Mouse (Mus musculus) forebrain, embryonic 10.5 days (tissue): ENCODE results near the gene Ccsap. TPM values are rescaled to one million over a fixed set of nuclear protein-coding genes. Genes with fewer than 3 reads are reported as not detected.

Source experiments
- DNase-seq: peaks from one replicate; pipeline ENCODE4 v3.0.0-alpha.2; 2017; ENCODE audit warnings: low spot score; ENCODE audit errors: extremely low spot score
- H3K27ac ChIP-seq: fragments of 300-500 bp; sonication (generic); 2 replicates; pipeline ENCODE4 v1.5.1; 2016; ENCODE audit warnings: mild to moderate bottlenecking
- H3K27me3 ChIP-seq: fragments of 300-500 bp; sonication (generic); 2 replicates; pipeline ENCODE4 v1.6.1; 2016; ENCODE audit warnings: mild to moderate bottlenecking; ENCODE audit not compliant: poor library complexity, severe bottlenecking
- H3K36me3 ChIP-seq: fragments of 300-500 bp; sonication (generic); replicated peaks from 2 replicates; pipeline ENCODE4 v1.6.1; 2016; ENCODE audit warnings: mild to moderate bottlenecking, moderate library complexity
- H3K4me1 ChIP-seq: fragments of 300-500 bp; sonication (generic); 2 replicates; pipeline ENCODE4 v1.6.1; 2016
- H3K4me3 ChIP-seq: fragments of 300-500 bp; sonication (generic); 2 replicates; pipeline ENCODE4 v1.5.1; 2016; ENCODE audit warnings: mild to moderate bottlenecking, moderate library complexity
- H3K9me3 ChIP-seq: fragments of 300-500 bp; sonication (generic); 2 replicates; pipeline ENCODE4 v1.6.1; 2016; ENCODE audit warnings: mild to moderate bottlenecking, moderate library complexity
- WGBS: fragments of 180-500 bp; shearing (Covaris S2); methylation state at CpG from one replicate; pipeline ENCODE4 v1.1.7; 2016; 5-methylcytosine and 5-hydroxymethylcytosine counted together
- polyA plus RNA-seq: library from polyadenylated mRNA; unstranded; fragments of >200 nt; fragmentation: Nextera tagmentation; extraction: Ambion mirVana; gene quantifications from 2 replicates; pipeline ENCODE4 v1.2.1, GENCODE M21; 2016

The Ccsap gene
- polyA plus RNA-seq, 1 experiment from 2014 or later = 7.3 TPM

DNA sequence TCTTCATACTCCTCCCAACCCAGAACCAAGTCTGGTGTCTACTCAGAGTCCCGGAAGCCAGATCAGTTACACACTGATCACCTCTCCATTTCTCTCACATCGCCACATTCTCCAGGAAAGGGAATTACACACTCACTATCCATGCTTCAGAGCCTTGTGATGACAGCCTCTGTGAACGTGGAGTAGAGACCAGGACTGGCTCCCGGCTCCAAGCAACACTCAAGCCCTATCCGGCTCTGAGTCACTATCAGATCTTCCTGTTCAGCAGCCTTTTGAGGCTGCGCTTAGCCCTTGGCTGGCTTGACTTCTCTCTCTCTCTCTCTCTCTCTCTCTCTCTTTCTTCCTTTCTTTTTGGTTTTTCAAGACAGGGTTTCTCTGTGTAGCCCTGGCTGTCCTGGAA is 13.4 kb upstream of the Ccsap start:
- Histone ChIP-seq H3K9me3 (no peaks in the 10 kb centered on the region), H3K27ac (no peak overlapping the region), H3K36me3 (no peaks in the 10 kb centered on the region)

DNA sequence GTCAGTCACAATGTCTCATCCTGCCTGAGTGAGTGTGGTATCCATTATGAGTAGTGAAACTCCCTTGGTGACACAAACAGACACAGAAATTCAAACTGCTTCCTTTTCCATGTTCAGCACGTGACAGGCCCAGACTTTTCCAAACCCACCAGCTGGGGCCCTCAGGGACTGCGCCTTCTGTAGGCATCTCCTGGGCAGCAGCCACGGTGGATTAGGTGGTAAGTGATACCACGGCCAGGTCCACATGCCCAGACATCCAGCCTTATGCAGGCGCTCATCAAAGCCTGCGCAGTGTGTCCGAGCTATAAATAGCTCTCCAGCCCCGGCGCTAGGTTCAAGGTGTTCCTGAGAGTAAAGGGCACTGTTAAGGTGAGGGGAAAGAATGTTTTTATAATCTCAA is 12.0 kb upstream of the Ccsap start:
- H3K36me3 ChIP-seq = no peaks in the 10 kb centered on the region
- no peak for DNase-seq
- H3K27ac ChIP-seq = no peak overlapping the region
- H3K4me3 ChIP-seq = no peak overlapping the region
- no peaks in the 10 kb centered on the region for H3K27me3 ChIP-seq
- WGBS = 80% methylated on average over 9 of the region's 9 CpGs
- H3K4me1 ChIP-seq = peaks cover 5% of the 10 kb centered on the region; the same call in 1 of the 2 replicates
- H3K9me3 ChIP-seq = no peaks in the 10 kb centered on the region

More for the DNA sequence above, 13.4 kb upstream of the Ccsap start:
- H3K4me3 ChIP-seq = no peak overlapping the region
- peaks cover 3% of the 10 kb centered on the region; the same call in 1 of the 2 replicates for H3K4me1 ChIP-seq
- no peaks in the 10 kb centered on the region for H3K27me3 ChIP-seq
- 88% methylated on average over 6 of the region's 6 CpGs for WGBS
- no peak for DNase-seq

DNA sequence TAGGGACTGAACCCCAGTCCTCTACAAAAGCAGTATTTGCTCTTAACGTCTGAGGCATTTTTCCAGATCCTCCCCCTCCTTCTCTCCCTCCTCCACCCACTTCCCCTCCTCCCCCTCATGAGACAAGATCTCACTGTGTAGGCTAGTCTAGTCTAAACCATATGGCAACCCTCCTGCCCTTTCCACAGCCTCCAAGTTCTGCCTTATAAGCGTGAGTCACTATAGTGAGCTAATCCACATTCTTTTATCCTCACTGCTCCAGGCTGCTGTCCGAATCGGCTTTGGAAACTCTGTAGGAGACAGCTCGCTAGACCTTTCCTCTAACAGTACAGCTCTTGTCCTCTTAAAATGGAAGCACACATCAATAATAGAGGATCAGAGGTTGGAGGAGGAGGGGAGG is 7.0 kb upstream of the Ccsap start:
- H3K36me3 ChIP-seq = no peaks in the 10 kb centered on the region
- DNase-seq = no peak
- H3K4me3 ChIP-seq = no peak overlapping the region
- H3K4me1 ChIP-seq = peaks cover 17% of the 10 kb centered on the region; the same call in 1 of the 2 replicates
- no peak overlapping the region for H3K27ac ChIP-seq
- 25% methylated on average over 5 of the region's 5 CpGs for WGBS
- peaks cover 23% of the 10 kb centered on the region for H3K27me3 ChIP-seq
- H3K9me3 ChIP-seq = no peaks in the 10 kb centered on the region

DNA sequence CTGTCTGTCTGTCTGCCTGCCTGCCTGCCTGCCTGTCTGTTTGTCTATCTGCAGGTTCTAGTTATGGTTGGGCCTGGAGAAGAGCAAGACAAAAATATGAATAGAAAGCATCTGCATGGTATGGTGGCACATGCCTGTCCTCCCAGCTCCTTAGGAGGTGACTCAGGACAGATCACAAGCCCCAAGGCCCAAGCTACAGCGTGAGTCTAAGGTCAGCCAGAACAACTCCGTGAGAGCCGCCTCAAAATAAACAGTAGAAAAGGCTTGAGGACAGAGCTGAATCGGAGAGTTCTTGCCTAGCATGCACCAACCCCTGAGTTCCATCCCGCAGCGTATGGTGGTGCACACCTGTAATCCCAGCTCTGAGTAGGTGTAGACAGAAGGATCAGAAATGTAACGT is 5.8 kb upstream of the Ccsap start:
- H3K27ac ChIP-seq = no peak overlapping the region
- WGBS = 87% methylated on average over 7 of the region's 7 CpGs
- H3K9me3 ChIP-seq = no peaks in the 10 kb centered on the region
- peaks cover 35% of the 10 kb centered on the region for H3K27me3 ChIP-seq
- no peak for DNase-seq
- H3K4me3 ChIP-seq = no peak overlapping the region
- H3K36me3 ChIP-seq = no peaks in the 10 kb centered on the region
- peaks cover 17% of the 10 kb centered on the region; the same call in 1 of the 2 replicates for H3K4me1 ChIP-seq

DNA sequence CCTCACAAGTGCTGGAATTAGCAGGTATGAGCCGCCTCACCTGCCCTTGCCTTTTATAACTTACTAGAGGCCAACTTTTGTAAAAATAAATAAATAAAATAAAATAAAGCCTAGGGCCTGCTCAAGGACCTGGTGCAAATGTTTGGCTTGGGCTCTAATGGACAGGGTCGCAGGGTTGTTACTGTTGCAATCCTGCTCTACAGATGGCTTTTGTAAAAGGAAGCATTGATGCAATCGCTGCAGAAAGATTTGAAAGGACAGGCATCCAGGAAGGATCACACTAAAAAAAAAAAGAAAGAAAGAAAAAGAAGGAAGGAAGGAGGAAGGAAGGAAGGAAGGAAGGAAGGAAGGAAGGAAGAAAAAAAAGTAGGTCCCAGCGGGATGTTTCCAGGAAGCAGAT is 377 bp upstream of the Ccsap start:
- peaks cover 28% of the 10 kb centered on the region for H3K4me1 ChIP-seq
- H3K9me3 ChIP-seq = no peaks in the 10 kb centered on the region
- no peaks in the 10 kb centered on the region for H3K36me3 ChIP-seq
- 77% methylated on average over 4 of the region's 4 CpGs for WGBS
- no peak overlapping the region for H3K27ac ChIP-seq
- no peak for DNase-seq
- peaks cover 47% of the 10 kb centered on the region for H3K27me3 ChIP-seq
- peak overlapping the region; percentile 98; the same call in 1 of the 2 replicates for H3K4me3 ChIP-seq

DNA sequence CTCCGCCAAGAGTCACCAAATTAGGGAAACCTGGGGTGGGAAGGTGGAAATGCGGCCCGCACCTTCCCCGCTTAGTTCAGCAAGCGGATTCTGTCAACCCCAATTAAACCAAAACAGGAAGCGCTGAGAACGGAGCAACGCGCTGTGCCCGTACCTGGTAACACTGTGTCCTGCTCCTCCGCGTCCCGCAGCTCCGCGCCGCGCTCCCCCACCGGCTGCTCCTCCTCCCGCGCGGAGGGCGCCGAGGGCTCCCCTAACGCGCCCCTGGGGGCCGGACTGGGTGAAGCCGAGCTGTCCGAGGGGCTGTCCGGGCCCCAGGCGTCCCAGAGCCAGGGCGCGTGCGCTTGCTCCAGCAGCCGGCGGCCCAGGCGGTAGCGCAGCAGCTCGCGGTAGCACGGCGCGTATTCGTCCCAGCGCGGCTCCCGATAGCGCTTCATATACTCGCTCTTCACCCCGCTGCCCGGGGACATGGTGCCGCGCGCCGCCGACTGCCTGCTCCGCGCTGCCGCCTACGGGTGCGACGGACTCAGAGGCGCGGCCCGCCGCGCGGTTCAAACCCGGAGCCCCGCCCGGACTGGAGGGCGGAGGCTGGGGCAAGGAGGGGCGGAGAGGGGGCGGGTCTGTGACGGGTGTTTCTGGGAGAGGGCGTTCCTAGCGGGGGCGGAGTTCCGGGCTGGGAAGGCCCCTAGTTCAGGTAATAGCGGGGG is 915 bp downstream of the Ccsap start:
- Histone ChIP-seq H3K4me1 (peaks cover 24% of the 10 kb centered on the region), H3K27me3 (peaks cover 40% of the 10 kb centered on the region), H3K9me3 (no peaks in the 10 kb centered on the region; the same call in 1 of the 2 replicates), H3K36me3 (peaks cover 5% of the 10 kb centered on the region; the same call in 1 of the 2 replicates), H3K27ac (peak overlapping the region; percentile 90), H3K4me3 (peak overlapping the region; percentile 98)
- DNase-seq = peak; percentile 93
- WGBS = under 1% methylated on average over 79 of the region's 79 CpGs

DNA sequence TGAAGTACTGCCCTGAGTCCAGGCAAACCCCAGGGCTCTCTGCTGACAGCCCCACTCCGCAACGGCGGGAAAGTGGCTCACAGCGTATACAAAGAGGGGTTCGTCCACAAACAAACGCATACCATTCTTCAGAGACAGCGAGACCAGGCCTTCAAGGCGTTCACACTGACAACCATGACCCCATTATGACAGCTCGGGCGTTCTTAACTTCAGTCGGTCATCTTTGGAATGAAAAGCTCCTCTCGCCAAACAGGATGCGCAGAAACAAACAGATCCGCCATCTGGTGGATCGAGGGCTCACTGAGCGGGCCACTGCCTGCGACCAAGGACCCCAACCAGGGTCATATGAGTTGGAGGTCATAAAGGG is 1.5 kb downstream of the Ccsap start:
- DNase-seq = peak; percentile 48
- H3K9me3 ChIP-seq = no peaks in the 10 kb centered on the region; the same call in 1 of the 2 replicates
- peak overlapping the region; percentile 90 for H3K27ac ChIP-seq
- peaks cover 21% of the 10 kb centered on the region for H3K4me1 ChIP-seq
- peaks cover 35% of the 10 kb centered on the region for H3K27me3 ChIP-seq
- under 1% methylated on average over 17 of the region's 17 CpGs for WGBS
- H3K36me3 ChIP-seq = peaks cover 5% of the 10 kb centered on the region; the same call in 1 of the 2 replicates
- H3K4me3 ChIP-seq = peak overlapping the region; percentile 98

DNA sequence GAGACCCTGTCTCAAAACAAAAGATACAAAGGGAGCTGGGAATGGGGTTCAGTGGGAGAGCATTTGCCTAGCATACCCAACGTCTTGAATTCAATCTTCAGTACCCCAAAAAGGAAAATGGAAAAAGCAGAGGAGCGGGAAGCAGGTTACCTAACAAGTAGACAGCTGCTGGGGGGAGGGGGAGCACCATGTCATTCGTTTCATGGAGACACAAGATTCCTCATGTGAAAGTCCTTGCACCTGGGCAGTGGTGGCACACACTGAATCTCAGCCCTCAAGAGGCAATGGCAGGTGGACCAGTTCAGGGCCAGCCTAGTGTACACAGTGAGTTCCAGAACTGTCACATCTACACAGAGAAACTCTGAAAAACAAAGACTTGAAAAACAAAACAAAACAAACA is 2.6 kb downstream of the Ccsap start:
- 69% methylated on average over 3 of the region's 3 CpGs for WGBS

DNA sequence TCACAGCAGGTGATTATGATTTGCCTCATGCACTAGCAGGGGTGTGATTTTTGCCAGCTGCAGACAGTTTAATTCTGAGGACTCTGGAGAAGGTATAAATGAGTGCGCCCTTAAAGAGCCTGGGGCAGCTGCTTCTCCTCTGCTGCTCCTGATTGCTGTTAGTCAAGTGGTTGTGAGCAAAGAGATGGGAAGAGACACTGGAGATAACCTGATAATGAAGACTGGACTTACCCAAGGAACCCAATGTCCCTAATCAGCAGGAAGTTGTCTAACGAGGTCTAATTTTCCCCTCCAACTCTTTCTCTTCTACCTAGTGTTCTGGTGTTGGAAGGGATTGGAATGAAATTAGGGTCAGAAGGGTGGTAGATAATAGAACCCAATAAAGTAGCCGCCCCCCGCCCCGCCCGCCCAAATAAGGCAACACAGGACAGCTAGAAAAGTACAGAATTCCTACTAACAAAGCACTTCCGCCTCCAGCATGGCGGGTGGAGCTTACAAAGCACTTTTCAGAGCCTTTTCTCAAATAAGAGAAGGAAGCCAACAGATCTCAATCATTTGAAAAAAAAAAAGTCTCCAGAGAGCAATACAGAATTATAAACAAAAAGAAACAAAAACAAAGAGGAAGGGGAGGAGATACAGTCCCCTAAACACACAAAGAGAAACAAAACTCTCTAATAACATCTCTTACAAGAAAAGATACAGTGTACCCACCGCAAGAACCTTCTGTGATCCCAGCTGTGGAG is 5.1 kb downstream of the Ccsap start:
- H3K4me3 ChIP-seq = no peak overlapping the region
- H3K4me1 ChIP-seq = peaks cover 17% of the 10 kb centered on the region
- H3K36me3 ChIP-seq = peaks cover 5% of the 10 kb centered on the region; the same call in 1 of the 2 replicates
- H3K27me3 ChIP-seq = peaks cover 3% of the 10 kb centered on the region
- DNase-seq = no peak
- 86% methylated on average over 9 of the region's 9 CpGs for WGBS
- no peaks in the 10 kb centered on the region; the same call in 1 of the 2 replicates for H3K9me3 ChIP-seq
- no peak overlapping the region for H3K27ac ChIP-seq

More for the DNA sequence above, 2.6 kb downstream of the Ccsap start:
- Histone ChIP-seq H3K4me3 (peak overlapping the region; percentile 98; the same call in 1 of the 2 replicates), H3K36me3 (peaks cover 5% of the 10 kb centered on the region; the same call in 1 of the 2 replicates), H3K4me1 (peaks cover 21% of the 10 kb centered on the region), H3K27me3 (peaks cover 26% of the 10 kb centered on the region), H3K27ac (no peak overlapping the region), H3K9me3 (no peaks in the 10 kb centered on the region; the same call in 1 of the 2 replicates)
- no peak for DNase-seq

DNA sequence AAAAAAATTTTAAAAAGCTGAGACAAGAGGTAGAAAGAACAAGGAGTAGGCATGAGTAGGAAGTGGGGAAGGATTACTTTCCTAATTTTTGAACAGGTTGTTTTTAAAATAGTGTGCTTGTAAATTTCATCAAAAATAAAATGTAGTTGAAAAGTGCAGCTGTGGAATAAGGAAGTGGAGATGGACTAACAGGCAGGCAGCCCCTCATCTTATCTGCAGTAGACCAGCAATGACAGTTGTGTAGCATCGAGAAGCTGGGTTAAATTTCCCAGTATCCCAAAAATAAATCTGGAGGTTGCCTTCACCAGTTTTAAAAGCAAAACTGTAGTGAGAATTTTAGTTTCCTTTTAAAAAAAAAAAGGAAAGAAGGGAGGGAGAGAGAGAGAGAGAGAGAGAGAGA is 5.8 kb downstream of the Ccsap start:
- DNase-seq = no peak
- Histone ChIP-seq H3K36me3 (peaks cover 5% of the 10 kb centered on the region; the same call in 1 of the 2 replicates), H3K27ac (no peak overlapping the region), H3K27me3 (no peaks in the 10 kb centered on the region), H3K9me3 (no peaks in the 10 kb centered on the region; the same call in 1 of the 2 replicates), H3K4me3 (no peak overlapping the region), H3K4me1 (peaks cover 15% of the 10 kb centered on the region)
- WGBS = 92% methylated on average over 1 of the region's 1 CpGs

DNA sequence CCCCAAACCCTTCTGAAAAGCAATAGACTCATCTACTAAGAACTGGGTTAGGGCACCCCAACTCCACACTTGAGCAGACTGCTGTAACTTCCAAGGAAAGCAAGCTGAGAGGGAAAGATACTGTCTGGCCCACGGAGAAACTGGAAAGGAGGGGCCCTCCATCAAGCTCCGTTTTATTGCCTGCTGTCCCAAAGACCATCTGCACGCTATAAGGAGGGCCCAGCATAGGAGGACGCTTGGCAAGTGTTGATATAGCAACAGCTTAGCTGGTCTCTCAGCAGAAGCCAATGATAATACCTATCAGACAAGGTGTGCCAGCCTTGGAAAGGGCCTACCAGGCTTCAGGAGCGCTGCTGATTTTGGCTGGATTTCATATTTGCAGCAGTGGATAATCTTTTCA is 8.4 kb downstream of the Ccsap start:
- no peaks in the 10 kb centered on the region for H3K27me3 ChIP-seq
- H3K36me3 ChIP-seq = peaks cover 5% of the 10 kb centered on the region; the same call in 1 of the 2 replicates
- no peaks in the 10 kb centered on the region; the same call in 1 of the 2 replicates for H3K9me3 ChIP-seq
- WGBS = 83% methylated on average over 5 of the region's 5 CpGs
- no peak for DNase-seq
- 0 out of 2 replicates have a peak, but pooled peaks cover 4% of the 10 kb centered on the region for H3K4me1 ChIP-seq
- no peak overlapping the region for H3K4me3 ChIP-seq
- no peak overlapping the region for H3K27ac ChIP-seq

DNA sequence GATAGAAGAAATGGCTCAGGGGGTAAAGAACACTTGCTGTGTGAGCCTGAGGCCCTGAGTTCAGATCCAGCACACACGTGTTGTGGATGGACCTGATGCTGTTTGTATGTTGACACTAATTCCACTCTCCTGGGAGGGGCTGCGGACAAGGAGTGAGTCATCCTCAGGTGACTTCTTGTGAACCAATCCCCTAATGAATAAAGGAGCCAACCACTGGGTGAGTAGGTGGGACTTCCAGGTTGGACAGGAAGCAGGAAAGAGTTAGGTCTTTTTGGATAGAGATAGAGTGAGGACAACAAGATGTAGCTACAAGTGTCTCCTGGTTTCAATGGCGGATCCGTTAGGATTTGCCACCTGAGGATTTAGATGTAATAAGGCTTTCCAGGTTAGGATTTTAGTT is 10.7 kb downstream of the Ccsap start:
- H3K27me3 ChIP-seq = no peaks in the 10 kb centered on the region
- no peaks in the 10 kb centered on the region for H3K9me3 ChIP-seq
- H3K4me1 ChIP-seq = 0 out of 2 replicates have a peak, but pooled peaks cover 4% of the 10 kb centered on the region
- H3K36me3 ChIP-seq = peaks cover 9% of the 10 kb centered on the region
- no peak overlapping the region for H3K4me3 ChIP-seq
- 85% methylated on average over 4 of the region's 4 CpGs for WGBS
- no peak for DNase-seq
- H3K27ac ChIP-seq = no peak overlapping the region

DNA sequence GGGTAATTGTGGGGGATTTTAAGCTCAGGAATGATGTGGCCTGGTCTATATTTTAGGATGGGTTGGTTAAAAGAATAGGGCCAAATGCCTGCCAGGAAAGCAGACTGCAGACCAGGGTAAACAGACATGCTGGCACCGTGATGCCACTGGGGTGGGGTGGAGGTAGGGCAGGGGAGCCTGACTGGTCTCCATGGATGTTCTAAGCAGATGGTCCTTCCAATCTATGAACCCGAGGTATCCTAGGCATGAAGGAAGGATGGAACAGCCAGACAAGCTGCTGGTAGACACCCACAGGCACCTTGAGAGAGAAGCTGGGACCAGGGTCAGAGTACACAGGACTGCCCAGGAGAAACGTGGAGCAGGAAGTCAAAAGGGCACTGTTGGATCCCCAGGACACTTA is 12.5 kb downstream of the Ccsap start:
- Histone ChIP-seq H3K4me3 (no peak overlapping the region), H3K9me3 (no peaks in the 10 kb centered on the region), H3K36me3 (peaks cover 18% of the 10 kb centered on the region), H3K27me3 (no peaks in the 10 kb centered on the region), H3K27ac (no peak overlapping the region), H3K4me1 (0 out of 2 replicates have a peak, but pooled peaks cover 4% of the 10 kb centered on the region)
- no peak for DNase-seq
- WGBS = 69% methylated on average over 3 of the region's 3 CpGs
